Mouse (Mus musculus): ENCODE data around the gene Cwc15.

DNA sequence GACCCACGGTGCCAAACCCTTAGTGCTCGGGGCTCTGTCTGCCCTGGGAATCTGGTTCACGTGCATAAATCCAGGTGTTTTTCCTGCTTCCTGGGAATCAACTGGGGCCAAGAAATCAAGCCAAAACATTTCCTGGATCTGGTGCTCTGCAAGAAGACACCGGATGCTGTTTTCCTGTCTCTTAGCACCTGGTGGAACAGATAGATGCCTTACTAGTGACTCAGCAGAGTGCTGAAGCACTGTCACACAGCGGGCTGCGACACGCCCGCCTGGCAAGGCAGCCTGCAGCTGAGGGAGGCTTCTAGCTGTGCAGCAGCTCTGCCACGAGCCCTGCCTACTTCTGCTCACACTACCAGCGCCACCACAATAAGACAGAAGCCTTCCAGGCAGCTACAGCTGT, 59.0 kb downstream of the Cwc15 start:
- TF ChIP-seq CTCF (IDR thresholded peaks at IDR 0.05; ENCODE audit: low read depth) (no peak), EP300 (IDR thresholded peaks at IDR 0.05; ENCODE audit: low read depth) (no peak)

Data from liver, embryonic 14.5 days (tissue).